ENCODE assay signal across 10 mouse cellular contexts in the genomic region with DNA sequence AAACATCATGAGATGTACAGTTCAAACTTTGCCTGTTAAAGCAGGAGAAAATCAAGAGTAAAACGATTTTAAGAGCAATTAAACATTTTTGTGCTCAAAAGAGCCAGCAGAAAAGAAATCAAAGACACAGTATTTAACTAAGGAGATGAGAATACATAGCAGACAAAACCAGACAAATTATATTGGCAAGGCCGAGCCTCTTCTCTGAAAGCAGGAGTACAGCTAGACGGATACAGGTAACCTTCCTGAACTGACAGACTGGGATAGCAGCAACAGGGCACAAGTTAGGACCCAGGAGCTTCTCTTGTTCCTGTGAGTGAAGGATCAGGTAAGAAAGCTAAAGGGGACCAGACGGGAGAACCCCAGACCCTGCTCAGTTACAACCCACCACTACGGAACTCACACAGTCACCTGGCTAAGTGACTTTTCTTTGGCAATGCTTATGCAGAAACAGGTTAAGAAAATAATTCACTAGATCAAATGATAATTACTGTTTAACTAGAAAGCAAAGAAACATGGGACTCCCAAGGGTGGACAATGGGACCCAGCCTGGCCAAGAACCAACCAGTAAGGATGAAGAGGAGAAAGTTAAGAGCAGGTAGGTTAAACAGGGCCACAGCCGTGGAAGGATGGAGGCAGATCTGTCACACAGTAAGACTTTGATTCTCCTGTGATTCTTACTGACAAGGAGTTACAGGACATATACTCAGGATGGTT. TPM values are rescaled to one million over a fixed set of nuclear protein-coding genes. Genes with fewer than 3 reads are reported as not detected.
DNase-seq lines count a peak whose midpoint lies in the region; ATAC-seq and TF ChIP-seq lines count a peak whose summit lies in the region.
"Not testable (repeated sequence)": the region's sequence is repeated elsewhere in the genome, so short reads cannot be mapped to it uniquely, and the experiment has no call there.
"Had no signal": no experiment of that assay in that cellular context is flagged by ENCODE, and none has a peak within 500 bp of the region (broad histone marks: within the 10 kb centered on the region; RNA-seq: fewer than 3 reads in every experiment).

No protein-coding gene starts in this region.

- not testable (repeated sequence) for H3K9ac ChIP-seq in forebrain, embryonic 15.5 days (replicated peaks); heart, postnatal 0 days (replicated peaks; ENCODE audit: low read depth, low read length); intestine, postnatal 0 days (ENCODE audit: low read depth, low read length); liver, embryonic 16.5 days (ENCODE audit: low read depth, low read length); midbrain, embryonic 16.5 days (ENCODE audit: low read depth, low read length)

- not testable (repeated sequence) for TF ChIP-seq CTCF in heart, postnatal 0 days (IDR thresholded peaks at IDR 0.05; ENCODE audit: low read depth); intestine, postnatal 0 days (IDR thresholded peaks at IDR 0.05; ENCODE audit: low read depth); testis, adult 2 months (IDR thresholded peaks at IDR 0.05; ENCODE audit: control insufficient read depth, insufficient read depth, insufficient replicate concordance, low read depth, low read length)

- not testable (repeated sequence) for DNase-seq in embryonic facial prominence, embryonic 10.5 days (ENCODE audit: low spot score); heart, postnatal 0 days (ENCODE audit: low spot score); limb, embryonic 10.5 days (ENCODE audit: low spot score)

- H3K4me1 ChIP-seq in embryonic facial prominence, embryonic 10.5 days; forebrain, embryonic 15.5 days; heart, postnatal 0 days (ENCODE audit: control insufficient read depth, insufficient read depth); intestine, postnatal 0 days (replicated peaks; ENCODE audit: control insufficient read depth, insufficient read depth, low read length); limb, embryonic 10.5 days; liver, embryonic 16.5 days (ENCODE audit: control insufficient read depth, low read depth, low read length); midbrain, embryonic 16.5 days (ENCODE audit: control insufficient read depth, insufficient read depth, low read length); testis, adult 2 months (ENCODE audit: control insufficient read depth, insufficient read depth, low read length): not testable (repeated sequence)

- not testable (repeated sequence) for TF ChIP-seq POLR2A in testis, adult 2 months (IDR thresholded peaks at IDR 0.05; ENCODE audit: control insufficient read depth, low read depth, low read length)

- ATAC-seq in forebrain, embryonic 15.5 days (replicated peaks); heart, postnatal 0 days (ENCODE audit: insufficient read depth, low read depth); intestine, postnatal 0 days; liver, embryonic 16.5 days (ENCODE audit: low read depth); midbrain, embryonic 16.5 days: not testable (repeated sequence)

- H3K36me3 ChIP-seq in embryonic facial prominence, embryonic 10.5 days (replicated peaks): peaks cover 21% of the 10 kb centered on the region
- not testable (repeated sequence) for H3K36me3 ChIP-seq in forebrain, embryonic 15.5 days; heart, postnatal 0 days (replicated peaks; ENCODE audit: control insufficient read depth, insufficient read depth, low read length); intestine, postnatal 0 days (ENCODE audit: control insufficient read depth, insufficient read depth); liver, embryonic 16.5 days (ENCODE audit: control insufficient read depth, insufficient read depth); midbrain, embryonic 16.5 days (ENCODE audit: control insufficient read depth, insufficient read depth, low read length); testis, adult 2 months (ENCODE audit: control insufficient read depth, insufficient read depth, low read length)
- H3K36me3 ChIP-seq in limb, embryonic 10.5 days: peaks cover 21% of the 10 kb centered on the region

- TF ChIP-seq EP300 in heart, postnatal 0 days (IDR thresholded peaks at IDR 0.05; ENCODE audit: low read depth): not testable (repeated sequence)

- WGBS in embryonic facial prominence, embryonic 10.5 days: 69% methylated on average over 5 of the region's 6 CpGs
- WGBS in forebrain, embryonic 15.5 days: 55% methylated on average over 5 of the region's 6 CpGs
- 71% methylated on average over 3 of the region's 6 CpGs for WGBS in heart, postnatal 0 days
- WGBS in intestine, postnatal 0 days: 53% methylated on average over 3 of the region's 6 CpGs
- 74% methylated on average over 5 of the region's 6 CpGs for WGBS in limb, embryonic 10.5 days
- WGBS in liver, embryonic 16.5 days (ENCODE audit: insufficient replicate concordance): 57% methylated on average over 3 of the region's 6 CpGs
- WGBS in midbrain, embryonic 16.5 days: 66% methylated on average over 4 of the region's 6 CpGs

- not testable (repeated sequence) for H3K9me3 ChIP-seq in embryonic facial prominence, embryonic 10.5 days; forebrain, embryonic 15.5 days; heart, postnatal 0 days (replicated peaks; ENCODE audit: control insufficient read depth, low read length); intestine, postnatal 0 days (ENCODE audit: control insufficient read depth); limb, embryonic 10.5 days (replicated peaks); liver, embryonic 16.5 days (replicated peaks; ENCODE audit: control insufficient read depth, low read length); midbrain, embryonic 16.5 days (replicated peaks; ENCODE audit: control insufficient read depth, low read length, poor library complexity, severe bottlenecking)

- H3K4me2 ChIP-seq in forebrain, embryonic 15.5 days (replicated peaks): peak overlapping the region; percentile 42
- peak overlapping the region; percentile 54 for H3K4me2 ChIP-seq in heart, postnatal 0 days (ENCODE audit: low read depth, low read length)
- peak overlapping the region; percentile 56 for H3K4me2 ChIP-seq in intestine, postnatal 0 days (replicated peaks; ENCODE audit: low read depth)
- H3K4me2 ChIP-seq in liver, embryonic 16.5 days (ENCODE audit: low read depth, low read length): peak overlapping the region; percentile 53
- peak overlapping the region; percentile 48 for H3K4me2 ChIP-seq in midbrain, embryonic 16.5 days (ENCODE audit: low read length)

- not testable (repeated sequence) for H3K27me3 ChIP-seq in embryonic facial prominence, embryonic 10.5 days (replicated peaks; ENCODE audit: low read depth, poor library complexity, severe bottlenecking); forebrain, embryonic 15.5 days; heart, postnatal 0 days (ENCODE audit: control insufficient read depth, insufficient read depth, low read length); intestine, postnatal 0 days (replicated peaks; ENCODE audit: control insufficient read depth, insufficient read depth, low read length); limb, embryonic 10.5 days (ENCODE audit: low read depth, poor library complexity, severe bottlenecking); liver, embryonic 16.5 days (ENCODE audit: control insufficient read depth, insufficient read depth, low read depth, low read length); midbrain, embryonic 16.5 days (ENCODE audit: control insufficient read depth, insufficient read depth, low read depth, low read length); testis, adult 2 months (ENCODE audit: control insufficient read depth, insufficient read depth, low read length)

- H3K27ac ChIP-seq in embryonic facial prominence, embryonic 10.5 days (replicated peaks); forebrain, embryonic 15.5 days (replicated peaks); heart, postnatal 0 days (ENCODE audit: low read depth); intestine, postnatal 0 days (ENCODE audit: low read depth, low read length); limb, embryonic 10.5 days; liver, embryonic 16.5 days (ENCODE audit: low read length); midbrain, embryonic 16.5 days (ENCODE audit: low read length); testis, adult 2 months (ENCODE audit: control insufficient read depth, insufficient read depth, low read depth, low read length): not testable (repeated sequence)

- peak overlapping the region; percentile 62 for H3K4me3 ChIP-seq in embryonic facial prominence, embryonic 10.5 days
- H3K4me3 ChIP-seq in forebrain, embryonic 15.5 days: peak overlapping the region; percentile 51
- not testable (repeated sequence) for H3K4me3 ChIP-seq in heart, postnatal 0 days (ENCODE audit: low read depth, low read length); intestine, postnatal 0 days (ENCODE audit: low read depth, low read length)
- H3K4me3 ChIP-seq in limb, embryonic 10.5 days: peak overlapping the region; percentile 55
- H3K4me3 ChIP-seq in liver, embryonic 16.5 days (ENCODE audit: low read depth, low read length): peak overlapping the region; percentile 64
- peak overlapping the region; percentile 46 for H3K4me3 ChIP-seq in midbrain, embryonic 16.5 days (ENCODE audit: low read depth, low read length)
- H3K4me3 ChIP-seq in testis, adult 2 months (ENCODE audit: control insufficient read depth, low read depth, low read length): peak overlapping the region; percentile 41

RNA-seq across cellular contexts. Expression of gene Tagap1, which starts 1.3 kb away (rescaled TPM):
- 52.4 and 53.7 TPM in 2 replicates for polyA plus RNA-seq in embryonic facial prominence, embryonic 10.5 days (2016; fragmentation: Nextera tagmentation; extraction: Ambion mirVana)
- 46.1 and 48.1 TPM in 2 replicates for polyA plus RNA-seq in forebrain, embryonic 15.5 days (2015; fragmentation: Nextera tagmentation; extraction: Ambion mirVana)
- total RNA-seq in heart, postnatal 0 days (2014; rRNA removed; ENCODE audit: low replicate concordance): 14.6 and 15.7 TPM in 2 replicates
- polyA plus RNA-seq in heart, postnatal 0 days (2015; fragmentation: Nextera tagmentation; extraction: Ambion mirVana): 16.2 and 16.3 TPM in 2 replicates
- 12.4 and 12.6 TPM in 2 replicates for polyA plus RNA-seq in intestine, postnatal 0 days (2015; fragmentation: Nextera tagmentation; extraction: Ambion mirVana)
- polyA plus RNA-seq in limb, embryonic 10.5 days (2016; fragmentation: Nextera tagmentation; extraction: Ambion mirVana): 54.8 and 59.2 TPM in 2 replicates
- polyA plus RNA-seq in liver, embryonic 16.5 days (2015; fragmentation: Nextera tagmentation; extraction: Ambion mirVana): 11.0 and 12.3 TPM in 2 replicates
- 51.0 and 56.1 TPM in 2 replicates for polyA plus RNA-seq in midbrain, embryonic 16.5 days (2015; fragmentation: Nextera tagmentation; extraction: Ambion mirVana)
- polyA plus RNA-seq in testis, adult 2 months (2012; rRNA removed): 57.1 and 68.4 TPM in 2 replicates

RNA-seq across cellular contexts. Expression of gene Rnaset2b, which starts 10.7 kb away (rescaled TPM):
- 120 and 126 TPM in 2 replicates for polyA plus RNA-seq in embryonic facial prominence, embryonic 10.5 days (2016; fragmentation: Nextera tagmentation; extraction: Ambion mirVana)
- 85.4 and 96.0 TPM in 2 replicates for polyA plus RNA-seq in forebrain, embryonic 15.5 days (2015; fragmentation: Nextera tagmentation; extraction: Ambion mirVana)
- 106 and 142 TPM in 2 replicates for total RNA-seq in heart, postnatal 0 days (2014; rRNA removed; ENCODE audit: low replicate concordance)
- 331 and 343 TPM in 2 replicates for polyA plus RNA-seq in heart, postnatal 0 days (2015; fragmentation: Nextera tagmentation; extraction: Ambion mirVana)
- polyA plus RNA-seq in intestine, postnatal 0 days (2015; fragmentation: Nextera tagmentation; extraction: Ambion mirVana): 315 and 316 TPM in 2 replicates
- 175 and 183 TPM in 2 replicates for polyA plus RNA-seq in limb, embryonic 10.5 days (2016; fragmentation: Nextera tagmentation; extraction: Ambion mirVana)
- polyA plus RNA-seq in liver, embryonic 16.5 days (2015; fragmentation: Nextera tagmentation; extraction: Ambion mirVana): 121 and 130 TPM in 2 replicates
- polyA plus RNA-seq in midbrain, embryonic 16.5 days (2015; fragmentation: Nextera tagmentation; extraction: Ambion mirVana): 66.0 and 76.3 TPM in 2 replicates
- 45.0 and 47.3 TPM in 2 replicates for polyA plus RNA-seq in testis, adult 2 months (2012; rRNA removed)

RNA-seq across cellular contexts. Expression of gene Rsph3b, which starts 11.2 kb away (rescaled TPM):
- 31.5 and 34.7 TPM in 2 replicates for polyA plus RNA-seq in embryonic facial prominence, embryonic 10.5 days (2016; fragmentation: Nextera tagmentation; extraction: Ambion mirVana)
- polyA plus RNA-seq in forebrain, embryonic 15.5 days (2015; fragmentation: Nextera tagmentation; extraction: Ambion mirVana): 48.2 and 51.7 TPM in 2 replicates
- 72.9 and 74.7 TPM in 2 replicates for total RNA-seq in heart, postnatal 0 days (2014; rRNA removed; ENCODE audit: low replicate concordance)
- 99.8 and 100 TPM in 2 replicates for polyA plus RNA-seq in heart, postnatal 0 days (2015; fragmentation: Nextera tagmentation; extraction: Ambion mirVana)
- 35.6 and 35.7 TPM in 2 replicates for polyA plus RNA-seq in intestine, postnatal 0 days (2015; fragmentation: Nextera tagmentation; extraction: Ambion mirVana)
- 23.8 and 32.1 TPM in 2 replicates for polyA plus RNA-seq in limb, embryonic 10.5 days (2016; fragmentation: Nextera tagmentation; extraction: Ambion mirVana)
- 11.1 and 12.0 TPM in 2 replicates for polyA plus RNA-seq in liver, embryonic 16.5 days (2015; fragmentation: Nextera tagmentation; extraction: Ambion mirVana)
- 63.2 and 69.3 TPM in 2 replicates for polyA plus RNA-seq in midbrain, embryonic 16.5 days (2015; fragmentation: Nextera tagmentation; extraction: Ambion mirVana)
- 209 and 231 TPM in 2 replicates for polyA plus RNA-seq in testis, adult 2 months (2012; rRNA removed)

RNA-seq across cellular contexts. Expression of gene Gm49721, which starts 19.0 kb away (rescaled TPM):
- 0.09 and 0.26 TPM in 2 replicates for polyA plus RNA-seq in embryonic facial prominence, embryonic 10.5 days (2016; fragmentation: Nextera tagmentation; extraction: Ambion mirVana)
- 0.20 and 0.42 TPM in 2 replicates for polyA plus RNA-seq in forebrain, embryonic 15.5 days (2015; fragmentation: Nextera tagmentation; extraction: Ambion mirVana)
- not detected in 2 replicates for total RNA-seq in heart, postnatal 0 days (2014; rRNA removed; ENCODE audit: low replicate concordance)
- polyA plus RNA-seq in heart, postnatal 0 days (2015; fragmentation: Nextera tagmentation; extraction: Ambion mirVana): 0.05 and 0.10 TPM in 2 replicates
- 0.09 and 0.13 TPM in 2 replicates for polyA plus RNA-seq in intestine, postnatal 0 days (2015; fragmentation: Nextera tagmentation; extraction: Ambion mirVana)
- 0.30 and 0.45 TPM in 2 replicates for polyA plus RNA-seq in limb, embryonic 10.5 days (2016; fragmentation: Nextera tagmentation; extraction: Ambion mirVana)
- polyA plus RNA-seq in liver, embryonic 16.5 days (2015; fragmentation: Nextera tagmentation; extraction: Ambion mirVana): not detected in 2 replicates
- polyA plus RNA-seq in midbrain, embryonic 16.5 days (2015; fragmentation: Nextera tagmentation; extraction: Ambion mirVana): 0.24 and 0.44 TPM in 2 replicates
- polyA plus RNA-seq in testis, adult 2 months (2012; rRNA removed): 0.31 TPM in 1 of 2 replicates, not detected in the other
- total RNA-seq: heart, postnatal 10 days had no signal
- polyA plus RNA-seq: erythroblast, embryonic 14.5 days had no signal
